Comparison of ENCODE assay signal across 11 mouse cellular contexts in the genomic region with DNA sequence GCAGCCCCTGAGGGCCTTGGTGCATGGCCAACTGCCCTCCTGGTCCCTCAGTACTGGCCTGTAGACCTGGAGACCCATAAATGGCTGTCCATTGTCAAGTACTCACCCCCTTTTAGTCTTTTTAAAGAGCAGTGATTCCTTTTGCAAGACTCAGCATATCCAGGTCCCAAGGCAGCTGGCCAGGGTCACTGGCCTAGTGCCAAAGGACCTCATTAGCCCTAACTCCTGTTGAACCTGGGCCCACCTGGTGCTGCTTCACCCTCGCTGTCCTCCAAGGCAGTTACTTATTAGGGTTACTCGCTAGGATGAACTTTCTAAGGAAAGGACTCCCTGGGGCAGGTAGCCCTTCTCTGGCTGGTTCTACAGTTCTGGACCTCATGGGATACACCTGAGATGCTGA.
"Had no signal": no experiment of that assay in that cellular context is flagged by ENCODE, and none has a peak within 500 bp of the region (broad histone marks: within the 10 kb centered on the region; RNA-seq: fewer than 3 reads in every experiment).

No protein-coding gene starts in this region.

- DNase-seq: left cerebral cortex, postnatal 4 days; lung, adult 18-20 months; retina, postnatal 1 day; thymus, adult 2 months; thymus, postnatal 25 days had no signal

- H3K27me3 ChIP-seq: intestine, embryonic 15.5 days; limb, embryonic 13.5 days; midbrain, embryonic 12.5 days; neural tube, embryonic 13.5 days had no signal

- ATAC-seq: intestine, embryonic 15.5 days; midbrain, embryonic 16.5 days had no signal

- H3K4me3 ChIP-seq: intestine, embryonic 15.5 days; limb, embryonic 13.5 days; midbrain, embryonic 12.5 days; neural tube, embryonic 13.5 days had no signal

- H3K4me2 ChIP-seq: intestine, embryonic 15.5 days; limb, embryonic 13.5 days; midbrain, embryonic 12.5 days; neural tube, embryonic 13.5 days had no signal

- H3K36me3 ChIP-seq: intestine, embryonic 15.5 days; limb, embryonic 13.5 days; midbrain, embryonic 12.5 days; neural tube, embryonic 13.5 days had no signal

- H3K27ac ChIP-seq: intestine, embryonic 15.5 days; limb, embryonic 13.5 days; liver, embryonic 14.5 days; midbrain, embryonic 12.5 days; neural tube, embryonic 13.5 days had no signal

- H3K4me1 ChIP-seq: intestine, embryonic 15.5 days; limb, embryonic 13.5 days; midbrain, embryonic 12.5 days; neural tube, embryonic 13.5 days had no signal

- H3K9me3 ChIP-seq: intestine, embryonic 15.5 days; limb, embryonic 13.5 days; midbrain, embryonic 12.5 days; neural tube, embryonic 13.5 days had no signal

- H3K9ac ChIP-seq: intestine, embryonic 15.5 days; limb, embryonic 13.5 days; liver, embryonic 14.5 days; midbrain, embryonic 12.5 days; neural tube, embryonic 13.5 days had no signal
